Mouse (Mus musculus): ENCODE results near the gene Dcun1d4. TPM values are rescaled to one million over a fixed set of nuclear protein-coding genes. Genes with fewer than 3 reads are reported as not detected.

Dcun1d4 gene
- polyA plus RNA-seq (2011; ENCODE audit: insufficient read depth, insufficient read length, low read depth, missing spikeins), result 32.9 and 34.1 TPM in 2 replicates

DNA sequence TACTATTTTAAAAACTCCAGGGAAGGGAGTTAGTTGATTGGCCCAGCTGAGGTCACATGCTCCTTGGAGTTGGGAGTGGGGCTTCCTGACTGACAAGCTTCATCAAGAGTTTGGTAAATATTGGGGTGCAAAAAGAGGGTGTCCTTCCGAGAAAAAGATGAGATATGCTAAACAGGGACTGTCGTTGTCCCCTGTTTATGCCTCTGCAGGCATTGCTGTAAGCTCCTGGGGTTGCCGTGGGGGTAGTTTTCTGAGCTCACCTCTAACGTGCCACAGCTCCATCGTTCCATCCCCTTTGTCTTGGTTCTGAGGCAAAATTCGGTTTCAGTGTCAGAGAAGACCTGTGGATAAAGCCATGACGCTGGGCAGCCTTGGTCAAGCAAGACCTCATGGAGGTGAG lies at the start of gene Dcun1d4:
Gene Dcun1d4 (plus strand): TSS at position 301 of the 400 bp plus-strand sequence.
- Histone ChIP-seq H3K9me3 (replicated peaks; ENCODE audit: control insufficient read depth, insufficient read depth, low read length, poor library complexity, severe bottlenecking) (no peaks in the 10 kb centered on the region), H3K36me3 (ENCODE audit: control insufficient read depth, insufficient read depth, low read length, poor library complexity, severe bottlenecking) (no peaks in the 10 kb centered on the region), H3K9ac (ENCODE audit: low read depth, poor library complexity, severe bottlenecking) (no peak within 1 kb of the TSS), H3K27me3 (ENCODE audit: control insufficient read depth, insufficient read depth, low read length, poor library complexity, severe bottlenecking) (no peaks in the 10 kb centered on the region), H3K4me3 (ENCODE audit: low read depth, low read length) (no peak within 1 kb of the TSS), H3K4me1 (ENCODE audit: control insufficient read depth, insufficient read depth, low read length) (no peaks in the 10 kb centered on the region), H3K27ac (ENCODE audit: insufficient read depth, low read length) (no peak within 1 kb of the TSS)
- no peak for TF ChIP-seq EP300 (IDR thresholded peaks at IDR 0.05; ENCODE audit: insufficient read depth, low read depth, low read length)
- TF ChIP-seq POLR2A (IDR thresholded peaks at IDR 0.05; ENCODE audit: insufficient read depth, low read length), result no peak
- no peak for TF ChIP-seq CTCF (IDR thresholded peaks at IDR 0.05; ENCODE audit: low read depth, low read length)

DNA sequence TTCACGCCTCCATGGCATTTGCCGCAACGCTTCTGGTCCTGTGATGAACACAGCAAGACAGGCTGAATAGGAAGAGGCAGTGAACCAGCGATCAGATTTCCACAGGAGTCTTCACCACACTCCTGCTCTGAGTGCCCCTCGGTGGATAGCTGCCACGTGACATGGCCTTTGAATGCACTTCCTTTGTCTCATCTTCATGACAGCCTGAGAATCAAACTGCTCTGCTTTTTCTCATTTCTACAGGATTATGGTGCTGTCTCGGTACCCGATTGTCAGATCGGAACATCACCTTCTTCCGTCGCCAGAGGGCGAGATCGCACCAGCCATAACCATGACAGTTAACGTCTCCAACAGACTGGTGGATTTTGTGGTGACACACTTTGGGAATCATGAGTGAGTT lies 49.2 kb upstream of the Dcun1d4 start:
- TF ChIP-seq EP300 (IDR thresholded peaks at IDR 0.05; ENCODE audit: insufficient read depth, low read depth, low read length) (no peak), POLR2A (IDR thresholded peaks at IDR 0.05; ENCODE audit: insufficient read depth, low read length) (no peak), CTCF (IDR thresholded peaks at IDR 0.05; ENCODE audit: low read depth, low read length) (peak; percentile 88)
- H3K4me3 ChIP-seq (ENCODE audit: low read depth, low read length), result no peak overlapping the region
- H3K9me3 ChIP-seq (replicated peaks; ENCODE audit: control insufficient read depth, insufficient read depth, low read length, poor library complexity, severe bottlenecking), result no peaks in the 10 kb centered on the region
- H3K36me3 ChIP-seq (ENCODE audit: control insufficient read depth, insufficient read depth, low read length, poor library complexity, severe bottlenecking), result no peaks in the 10 kb centered on the region
- H3K27me3 ChIP-seq (ENCODE audit: control insufficient read depth, insufficient read depth, low read length, poor library complexity, severe bottlenecking), result no peaks in the 10 kb centered on the region
- H3K4me1 ChIP-seq (ENCODE audit: control insufficient read depth, insufficient read depth, low read length), result no peaks in the 10 kb centered on the region
- no peak overlapping the region for H3K27ac ChIP-seq (ENCODE audit: insufficient read depth, low read length)
- no peak overlapping the region for H3K9ac ChIP-seq (ENCODE audit: low read depth, poor library complexity, severe bottlenecking)

DNA sequence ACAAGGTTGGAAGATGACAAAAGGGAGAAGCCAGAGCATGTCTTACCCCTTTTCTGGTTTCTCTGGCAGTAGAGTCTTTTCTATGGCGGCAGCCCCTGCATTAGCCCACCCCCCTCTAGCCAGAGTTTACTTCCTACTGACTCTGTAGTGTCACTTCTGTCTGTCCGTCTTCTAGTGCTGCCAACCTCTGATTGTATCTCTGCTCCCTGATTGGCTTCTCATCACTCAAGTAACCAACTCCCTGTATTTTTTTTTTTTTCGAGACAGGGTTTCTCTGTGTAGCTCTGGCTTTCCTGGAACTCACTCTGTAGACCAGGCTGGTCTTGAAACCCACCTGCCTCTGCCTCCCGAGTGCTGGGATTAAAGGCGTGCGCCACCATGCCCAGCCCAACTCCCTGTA lies 48.0 kb upstream of the Dcun1d4 start:
- Histone ChIP-seq H3K9me3 (replicated peaks; ENCODE audit: control insufficient read depth, insufficient read depth, low read length, poor library complexity, severe bottlenecking) (no peaks in the 10 kb centered on the region), H3K9ac (ENCODE audit: low read depth, poor library complexity, severe bottlenecking) (no peak overlapping the region), H3K4me3 (ENCODE audit: low read depth, low read length) (no peak overlapping the region), H3K27ac (ENCODE audit: insufficient read depth, low read length) (no peak overlapping the region), H3K4me1 (ENCODE audit: control insufficient read depth, insufficient read depth, low read length) (no peaks in the 10 kb centered on the region), H3K36me3 (ENCODE audit: control insufficient read depth, insufficient read depth, low read length, poor library complexity, severe bottlenecking) (no peaks in the 10 kb centered on the region), H3K27me3 (ENCODE audit: control insufficient read depth, insufficient read depth, low read length, poor library complexity, severe bottlenecking) (no peaks in the 10 kb centered on the region)
- TF ChIP-seq POLR2A (IDR thresholded peaks at IDR 0.05; ENCODE audit: insufficient read depth, low read length), result no peak
- TF ChIP-seq CTCF (IDR thresholded peaks at IDR 0.05; ENCODE audit: low read depth, low read length), result no peak
- TF ChIP-seq EP300 (IDR thresholded peaks at IDR 0.05; ENCODE audit: insufficient read depth, low read depth, low read length), result no peak

DNA sequence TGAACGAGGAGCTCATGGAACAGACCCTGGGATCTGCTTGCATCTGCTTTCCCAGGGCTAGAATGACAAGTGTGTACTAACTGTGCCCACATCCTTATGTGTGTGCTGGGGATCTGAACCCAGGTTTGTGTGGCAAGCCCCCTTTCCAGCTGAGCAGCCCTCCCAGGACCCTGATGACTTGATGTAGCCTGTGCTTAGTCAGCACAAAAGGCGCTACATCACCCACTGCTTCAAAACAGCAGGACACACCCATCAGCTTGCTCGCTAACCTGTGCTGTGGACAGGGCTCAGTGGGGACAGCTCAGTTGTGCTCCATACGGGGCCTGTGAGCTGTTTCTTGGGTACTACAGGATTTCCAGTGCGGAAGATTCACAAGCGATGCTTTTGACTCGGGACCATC lies 46.0 kb upstream of the Dcun1d4 start:
- Histone ChIP-seq H3K4me1 (ENCODE audit: control insufficient read depth, insufficient read depth, low read length) (no peaks in the 10 kb centered on the region), H3K27me3 (ENCODE audit: control insufficient read depth, insufficient read depth, low read length, poor library complexity, severe bottlenecking) (no peaks in the 10 kb centered on the region), H3K36me3 (ENCODE audit: control insufficient read depth, insufficient read depth, low read length, poor library complexity, severe bottlenecking) (no peaks in the 10 kb centered on the region), H3K9me3 (replicated peaks; ENCODE audit: control insufficient read depth, insufficient read depth, low read length, poor library complexity, severe bottlenecking) (no peaks in the 10 kb centered on the region), H3K9ac (ENCODE audit: low read depth, poor library complexity, severe bottlenecking) (no peak overlapping the region), H3K4me3 (ENCODE audit: low read depth, low read length) (no peak overlapping the region), H3K27ac (ENCODE audit: insufficient read depth, low read length) (no peak overlapping the region)
- TF ChIP-seq CTCF (IDR thresholded peaks at IDR 0.05; ENCODE audit: low read depth, low read length) (no peak), POLR2A (IDR thresholded peaks at IDR 0.05; ENCODE audit: insufficient read depth, low read length) (no peak), EP300 (IDR thresholded peaks at IDR 0.05; ENCODE audit: insufficient read depth, low read depth, low read length) (no peak)

DNA sequence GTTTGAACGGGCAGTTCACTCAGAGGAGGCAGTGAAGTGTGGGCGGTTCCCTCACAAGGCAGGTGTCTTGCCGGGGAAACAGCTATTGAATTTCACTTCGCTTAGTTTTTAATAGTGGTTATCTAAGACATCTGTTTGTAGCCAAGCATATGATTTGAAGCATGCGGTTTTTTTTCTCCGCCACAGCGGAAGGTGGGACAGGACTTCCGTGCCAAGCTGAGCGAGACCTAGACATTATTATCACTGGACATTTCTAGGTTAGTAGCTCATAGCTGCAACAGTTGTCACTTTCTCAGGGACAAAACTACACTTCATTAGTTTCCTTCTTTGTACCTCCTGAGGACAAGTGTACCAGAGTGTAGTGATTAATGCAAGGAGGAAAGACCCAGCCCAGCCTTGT lies 38.6 kb upstream of the Dcun1d4 start:
- H3K36me3 ChIP-seq (ENCODE audit: control insufficient read depth, insufficient read depth, low read length, poor library complexity, severe bottlenecking), result no peaks in the 10 kb centered on the region
- H3K4me3 ChIP-seq (ENCODE audit: low read depth, low read length), result no peak overlapping the region

DNA sequence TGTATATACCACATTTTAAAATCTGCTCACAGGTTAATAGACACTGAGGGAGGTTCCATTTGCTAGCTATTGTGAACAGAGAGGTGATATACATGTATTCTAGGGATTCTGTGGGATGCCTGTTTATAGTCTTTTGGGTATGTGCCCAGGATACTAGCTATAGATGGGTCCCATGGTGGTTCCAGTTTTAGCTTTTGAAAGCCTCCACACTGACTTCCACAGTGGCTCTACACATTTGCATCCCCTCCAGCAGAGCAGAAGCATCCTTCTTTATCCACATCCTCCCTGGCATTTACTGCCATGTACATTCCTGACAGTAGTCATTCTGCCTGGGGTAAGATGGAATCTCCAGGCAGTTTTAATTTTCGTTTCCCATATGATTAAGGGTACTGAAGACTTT lies 30.5 kb upstream of the Dcun1d4 start:
- H3K9me3 ChIP-seq (replicated peaks; ENCODE audit: control insufficient read depth, insufficient read depth, low read length, poor library complexity, severe bottlenecking), result no peaks in the 10 kb centered on the region
- no peaks in the 10 kb centered on the region for H3K4me1 ChIP-seq (ENCODE audit: control insufficient read depth, insufficient read depth, low read length)
- TF ChIP-seq EP300 (IDR thresholded peaks at IDR 0.05; ENCODE audit: insufficient read depth, low read depth, low read length) (no peak), CTCF (IDR thresholded peaks at IDR 0.05; ENCODE audit: low read depth, low read length) (no peak), POLR2A (IDR thresholded peaks at IDR 0.05; ENCODE audit: insufficient read depth, low read length) (no peak)
- no peak overlapping the region for H3K4me3 ChIP-seq (ENCODE audit: low read depth, low read length)
- no peak overlapping the region for H3K27ac ChIP-seq (ENCODE audit: insufficient read depth, low read length)
- no peaks in the 10 kb centered on the region for H3K36me3 ChIP-seq (ENCODE audit: control insufficient read depth, insufficient read depth, low read length, poor library complexity, severe bottlenecking)
- H3K27me3 ChIP-seq (ENCODE audit: control insufficient read depth, insufficient read depth, low read length, poor library complexity, severe bottlenecking), result no peaks in the 10 kb centered on the region
- H3K9ac ChIP-seq (ENCODE audit: low read depth, poor library complexity, severe bottlenecking), result no peak overlapping the region

More for the DNA sequence above, 38.6 kb upstream of the Dcun1d4 start:
- Histone ChIP-seq H3K9ac (ENCODE audit: low read depth, poor library complexity, severe bottlenecking) (no peak overlapping the region), H3K27me3 (ENCODE audit: control insufficient read depth, insufficient read depth, low read length, poor library complexity, severe bottlenecking) (no peaks in the 10 kb centered on the region), H3K9me3 (replicated peaks; ENCODE audit: control insufficient read depth, insufficient read depth, low read length, poor library complexity, severe bottlenecking) (no peaks in the 10 kb centered on the region), H3K27ac (ENCODE audit: insufficient read depth, low read length) (no peak overlapping the region), H3K4me1 (ENCODE audit: control insufficient read depth, insufficient read depth, low read length) (no peaks in the 10 kb centered on the region)
- TF ChIP-seq EP300 (IDR thresholded peaks at IDR 0.05; ENCODE audit: insufficient read depth, low read depth, low read length) (no peak), CTCF (IDR thresholded peaks at IDR 0.05; ENCODE audit: low read depth, low read length) (no peak), POLR2A (IDR thresholded peaks at IDR 0.05; ENCODE audit: insufficient read depth, low read length) (no peak)

Data from ES-Bruce4 (cell line).